Mouse (Mus musculus): ENCODE results near the gene Zdhhc6.

Gene Zdhhc6

DNA sequence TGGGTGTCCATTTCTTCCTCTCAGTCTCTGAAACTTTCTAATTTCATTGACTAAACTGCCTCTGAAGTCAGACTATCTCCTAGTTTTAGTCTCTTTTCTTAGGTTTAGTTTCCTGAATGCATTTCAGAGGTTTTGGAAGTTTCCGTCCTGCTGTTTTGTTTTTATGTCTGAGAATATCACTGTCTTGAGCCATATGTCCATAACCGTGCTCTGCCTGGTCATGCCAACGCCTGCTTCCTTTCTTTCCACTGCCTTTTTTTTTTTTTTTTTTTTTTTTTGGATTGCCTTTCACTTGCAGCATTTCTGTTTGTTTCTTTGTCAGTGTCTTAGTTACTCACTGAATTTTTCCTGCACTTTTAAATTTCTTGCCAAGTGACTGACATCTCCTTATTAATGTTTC lies 15.3 kb downstream of the Zdhhc6 start:
- DNase-seq (ENCODE audit: low spot score): no peak

DNA sequence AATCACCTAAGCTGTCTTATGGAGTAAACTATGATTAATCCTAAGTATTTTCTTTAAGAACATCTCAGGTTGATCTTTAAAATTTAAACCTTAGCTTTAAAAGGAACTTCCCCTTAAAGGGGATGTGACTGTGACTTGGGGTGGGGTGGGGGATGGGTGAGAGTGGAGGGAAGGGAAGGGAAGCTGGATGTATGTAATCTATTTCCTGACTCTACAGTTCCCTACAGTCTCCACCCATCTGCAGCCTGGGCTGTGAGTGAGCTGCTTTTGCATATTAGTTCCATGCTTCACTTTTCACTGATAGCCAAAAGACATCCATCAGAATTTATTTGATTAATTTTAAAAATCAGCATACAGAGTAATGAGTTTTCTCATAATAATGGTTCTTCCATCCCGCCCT lies 16.5 kb downstream of the Zdhhc6 start:
- DNase-seq (ENCODE audit: low spot score): no peak

DNA sequence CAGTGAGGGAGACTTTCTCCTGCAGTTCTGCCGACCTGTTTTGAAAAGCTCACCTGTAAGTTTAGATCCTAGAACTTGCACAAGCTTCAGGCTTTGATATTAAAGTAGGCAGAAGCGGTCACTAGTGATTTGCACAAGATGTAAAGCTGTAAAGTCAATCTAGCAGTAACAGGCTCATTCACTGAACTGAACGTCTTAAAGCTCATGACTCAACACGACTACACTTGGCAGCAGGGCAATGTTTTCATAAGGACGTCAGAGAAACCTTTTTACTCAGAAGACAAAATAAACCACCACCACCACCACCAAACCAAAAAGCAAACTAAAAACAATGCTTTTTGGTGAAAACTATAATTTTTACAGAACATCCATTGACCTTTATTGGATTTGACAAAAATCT lies 17.9 kb downstream of the Zdhhc6 start:
- no peak for DNase-seq (ENCODE audit: low spot score)

DNA sequence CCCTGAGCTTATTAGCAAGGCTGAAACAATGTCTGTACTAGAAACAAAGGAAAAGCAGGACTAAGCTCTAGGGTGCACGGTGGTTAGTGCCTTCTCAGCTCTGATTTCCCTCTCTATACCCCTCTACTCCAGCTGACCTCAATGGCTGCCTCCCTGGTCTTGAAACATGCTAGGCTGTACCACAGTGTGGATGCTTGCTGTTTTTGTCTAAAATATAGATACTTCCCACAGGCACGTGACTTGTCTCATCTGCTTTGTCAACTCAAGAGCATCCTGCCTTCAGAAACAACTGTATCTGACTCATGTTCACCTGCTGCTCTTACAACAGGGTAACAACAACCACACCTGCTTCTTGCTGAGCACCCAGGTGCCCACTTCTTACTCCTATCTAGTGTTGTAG lies 18.3 kb downstream of the Zdhhc6 start:
- no peak for DNase-seq (ENCODE audit: low spot score)

DNA sequence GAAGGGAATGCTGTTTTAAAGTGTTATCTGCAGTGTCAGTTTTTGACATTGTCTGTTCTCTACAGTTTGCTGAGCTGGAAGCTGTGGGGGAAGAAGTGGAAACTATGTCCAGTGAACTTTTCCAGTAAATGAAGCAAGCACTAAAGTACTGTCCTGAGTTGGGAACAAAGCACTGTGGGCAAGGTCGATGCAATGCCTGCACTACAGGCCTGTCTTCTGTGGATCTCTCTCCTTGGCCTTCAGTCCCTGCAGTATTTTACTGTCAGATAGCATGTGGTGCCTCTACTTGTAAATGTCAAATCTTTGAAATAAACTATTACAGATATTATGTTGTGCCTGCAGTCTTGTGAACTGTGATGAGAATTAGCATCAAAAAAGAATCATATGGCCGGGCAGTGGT lies 19.5 kb downstream of the Zdhhc6 start:
- DNase-seq (ENCODE audit: low spot score): no peak

DNA sequence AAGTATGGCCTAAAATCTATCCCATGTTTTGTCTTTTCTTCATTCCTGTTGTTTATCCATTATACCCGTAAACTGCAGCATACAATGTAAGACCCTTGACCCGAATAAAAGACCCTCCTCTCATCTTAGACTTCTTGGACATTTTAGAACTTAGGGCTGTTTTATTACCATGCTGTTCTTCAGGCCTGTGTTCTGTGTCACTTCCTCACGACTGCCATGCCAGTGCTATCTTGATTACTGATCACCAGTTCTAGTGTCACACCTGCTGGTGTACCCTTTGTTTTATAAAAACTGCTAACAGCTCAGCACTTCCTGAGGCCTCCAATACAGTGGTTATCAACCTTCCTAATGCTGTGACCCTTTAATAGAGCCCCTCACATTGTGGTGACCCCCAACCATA lies 20.3 kb downstream of the Zdhhc6 start:
- DNase-seq (ENCODE audit: low spot score): no peak

DNA sequence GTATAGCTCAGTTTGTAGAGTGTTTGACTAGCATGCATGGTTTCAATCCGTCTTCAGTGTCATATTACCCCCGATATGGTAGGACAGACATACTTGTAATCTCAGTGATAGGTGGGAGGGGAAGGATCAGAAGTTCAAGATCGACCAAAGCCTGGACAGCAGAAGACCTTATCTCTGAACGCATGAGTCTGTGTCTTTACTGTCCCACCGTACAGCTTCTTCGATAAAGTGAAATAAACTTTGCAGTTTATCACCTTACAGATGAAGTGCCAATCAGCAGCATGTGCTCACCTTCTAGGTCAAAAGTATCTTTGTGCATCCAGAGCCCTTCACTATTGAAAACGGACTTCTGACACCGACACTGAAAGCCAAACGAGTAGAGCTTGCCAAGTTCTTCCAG lies 20.8 kb downstream of the Zdhhc6 start:
- DNase-seq (ENCODE audit: low spot score): no peak

DNA sequence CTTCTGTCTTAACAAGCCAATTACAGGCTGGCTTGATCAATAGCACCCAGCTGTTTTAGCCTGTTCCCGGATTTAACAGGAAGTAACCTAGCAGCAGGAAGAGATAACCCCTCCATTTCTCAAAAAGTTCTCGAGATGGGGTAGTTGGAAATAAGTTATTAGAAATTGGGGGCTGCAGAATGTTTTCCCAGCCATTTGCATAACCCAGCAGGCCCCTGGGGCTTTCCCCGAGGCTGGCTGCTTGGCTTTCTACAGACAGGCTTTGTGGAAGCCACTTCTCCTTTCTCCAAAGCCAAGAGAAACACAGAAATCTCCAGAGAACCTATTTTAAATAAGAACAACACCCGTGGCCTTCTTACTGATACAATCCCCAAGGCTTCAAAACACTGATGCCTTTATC lies 22.7 kb downstream of the Zdhhc6 start:
- DNase-seq (ENCODE audit: low spot score): no peak

DNA sequence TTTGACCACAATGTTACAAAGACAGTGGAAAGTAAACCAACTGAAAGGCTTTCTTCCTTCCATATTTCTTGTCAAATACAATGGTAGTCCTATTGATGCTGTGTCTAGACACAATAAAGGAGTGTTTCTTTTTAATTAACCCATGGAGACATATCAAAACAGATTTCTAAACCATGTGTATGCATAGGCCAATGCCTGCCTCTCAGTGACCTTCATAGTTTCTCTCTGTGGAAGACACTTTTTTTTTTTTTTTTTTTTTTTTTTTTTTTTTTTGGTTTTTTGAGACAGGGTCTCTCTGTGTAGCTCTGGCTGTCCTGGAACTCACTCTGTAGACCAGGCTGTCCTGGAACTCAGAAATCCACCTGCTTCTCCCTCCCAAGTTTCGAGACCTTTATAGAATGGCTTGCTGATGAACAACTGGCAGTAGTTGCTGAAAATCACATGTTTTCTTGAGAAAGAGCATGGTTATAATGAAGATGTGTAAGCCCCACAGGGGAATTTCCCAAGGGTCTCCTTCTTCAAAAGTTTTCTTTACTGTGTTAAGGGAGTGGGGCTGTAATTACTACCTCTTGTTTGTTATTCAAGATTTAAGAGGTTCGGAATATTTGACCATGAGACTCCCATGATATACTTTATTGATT lies 23.5 kb downstream of the Zdhhc6 start:
- DNase-seq (ENCODE audit: low spot score): no peak

DNA sequence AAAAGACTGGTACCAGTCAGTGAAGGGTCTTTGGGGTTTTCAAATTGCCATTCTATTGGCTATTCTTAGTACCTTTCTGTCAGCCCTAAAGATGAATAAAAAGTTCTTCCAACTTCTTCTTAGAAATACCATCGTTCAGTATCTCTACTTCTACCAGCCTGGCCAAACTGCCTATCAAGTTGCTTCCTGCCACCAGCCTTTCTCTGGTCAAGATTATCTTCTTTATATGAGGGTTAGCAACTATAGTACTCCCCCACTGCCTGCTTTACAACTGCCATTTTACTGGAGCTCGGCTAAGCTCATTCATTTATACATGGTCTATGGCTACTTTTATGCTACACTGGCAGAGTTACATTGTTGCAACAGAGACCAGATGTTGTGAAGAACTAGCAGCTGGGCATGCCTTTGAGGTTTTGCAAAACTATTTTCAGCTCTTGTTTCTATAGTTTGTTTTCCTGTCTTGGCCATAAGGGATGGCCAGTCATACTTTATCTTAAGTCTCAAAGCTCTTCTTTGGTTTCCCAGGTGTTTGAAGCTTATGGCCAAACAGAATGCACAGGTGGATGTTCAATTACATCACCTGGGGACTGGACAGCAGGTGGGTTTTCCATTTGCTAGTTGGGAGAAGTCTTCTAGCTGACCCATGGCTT lies 25.1 kb downstream of the Zdhhc6 start:
- DNase-seq (ENCODE audit: low spot score): no peak

DNA sequence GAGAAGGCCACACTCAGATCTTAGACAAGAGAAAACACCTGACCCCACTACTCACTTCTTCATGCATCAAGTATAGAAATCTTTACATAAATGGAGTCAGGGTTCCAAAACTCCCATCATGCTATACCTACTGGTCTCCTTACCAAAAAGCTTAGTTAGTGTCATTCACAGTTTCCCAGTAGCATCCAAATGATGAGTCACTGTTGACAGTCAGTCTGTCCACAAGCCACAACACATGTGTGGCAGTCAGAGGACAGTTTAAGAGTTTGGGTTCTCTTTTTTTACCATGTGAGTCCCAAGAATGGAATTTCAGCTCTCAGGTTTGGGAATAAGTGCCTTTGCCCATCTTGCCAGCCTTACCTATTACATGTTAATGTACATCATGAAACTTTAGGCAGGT lies 26.9 kb downstream of the Zdhhc6 start:
- no peak for DNase-seq (ENCODE audit: low spot score)

DNA sequence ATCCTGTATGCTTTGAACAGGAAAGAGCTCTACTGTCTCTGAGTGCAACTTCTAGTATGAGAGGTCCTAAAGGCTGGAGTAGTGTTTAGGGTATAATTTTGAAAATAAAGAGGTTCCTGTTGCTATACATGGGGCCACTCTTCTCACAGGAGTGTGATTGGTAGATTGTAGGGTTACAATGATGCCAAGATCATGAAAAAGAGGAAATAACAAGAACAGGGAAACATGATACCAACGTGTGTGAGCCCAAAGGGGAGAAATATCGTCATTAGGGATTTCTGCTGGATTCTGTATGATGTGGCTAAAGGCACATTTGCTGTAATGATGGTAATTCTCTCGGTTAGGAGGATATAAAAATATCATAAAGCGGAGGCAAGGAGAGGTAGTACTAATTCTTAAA lies 29.8 kb downstream of the Zdhhc6 start:
- no peak for DNase-seq (ENCODE audit: low spot score)

DNA sequence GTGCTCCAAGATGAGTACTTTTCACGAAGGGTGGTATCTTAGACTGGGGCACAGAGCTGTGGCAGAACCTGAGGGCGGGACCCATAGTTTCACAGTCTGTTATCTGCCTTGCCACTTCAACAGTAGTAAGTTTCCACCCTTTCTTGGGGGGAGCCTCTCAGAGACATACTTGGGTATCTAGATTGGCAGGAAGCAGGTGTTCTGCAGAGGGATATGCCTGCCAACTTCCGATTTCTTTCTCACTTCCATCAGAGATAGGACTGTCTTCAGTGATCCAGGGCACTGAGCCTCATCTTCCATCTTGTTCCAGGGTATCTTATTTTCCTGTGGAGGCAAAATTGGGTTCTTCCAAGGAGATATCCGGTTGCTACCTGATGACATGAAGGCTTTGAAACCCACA lies 31.7 kb downstream of the Zdhhc6 start:
- DNase-seq (ENCODE audit: low spot score): no peak

DNA sequence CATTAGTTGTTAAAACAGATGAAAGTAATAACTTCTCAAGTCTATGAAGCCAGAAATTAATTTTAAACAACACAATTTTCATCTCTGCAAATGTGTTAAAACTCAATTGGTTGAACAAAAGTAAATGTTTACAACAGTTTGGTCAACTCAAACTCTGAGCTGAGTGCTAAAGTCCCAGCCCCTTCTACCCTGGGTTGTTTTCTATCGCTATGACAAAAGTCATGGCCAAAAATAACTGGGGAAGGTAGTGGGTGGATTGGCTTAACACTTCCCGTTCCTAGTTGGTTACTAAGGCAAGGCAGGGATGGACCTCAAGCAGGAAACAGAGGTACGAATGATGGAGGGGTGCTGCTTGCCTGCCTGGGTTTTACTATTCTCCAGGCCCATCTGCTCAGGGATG lies 39.1 kb downstream of the Zdhhc6 start:
- DNase-seq (ENCODE audit: low spot score): no peak

DNA sequence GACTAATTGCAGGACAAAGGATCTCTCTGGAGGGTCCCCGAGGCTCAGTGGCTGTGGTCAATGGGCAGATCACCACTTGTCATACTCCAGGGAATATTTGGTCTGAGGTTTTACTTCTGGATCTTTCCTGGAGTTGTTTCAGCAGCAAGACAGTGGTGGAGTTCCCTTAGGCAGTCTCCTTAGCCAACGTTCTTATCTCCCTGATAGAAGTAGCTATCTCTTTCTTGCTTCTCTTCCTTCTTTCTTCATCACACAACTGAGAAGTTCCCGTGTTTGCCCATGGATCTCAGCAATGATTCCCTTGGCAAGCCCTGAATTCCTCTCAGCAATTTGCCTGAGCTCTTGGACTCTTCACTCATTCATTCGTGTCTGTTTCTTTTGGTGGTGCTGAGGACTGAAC lies 39.7 kb downstream of the Zdhhc6 start:
- no peak for DNase-seq (ENCODE audit: low spot score)

DNA sequence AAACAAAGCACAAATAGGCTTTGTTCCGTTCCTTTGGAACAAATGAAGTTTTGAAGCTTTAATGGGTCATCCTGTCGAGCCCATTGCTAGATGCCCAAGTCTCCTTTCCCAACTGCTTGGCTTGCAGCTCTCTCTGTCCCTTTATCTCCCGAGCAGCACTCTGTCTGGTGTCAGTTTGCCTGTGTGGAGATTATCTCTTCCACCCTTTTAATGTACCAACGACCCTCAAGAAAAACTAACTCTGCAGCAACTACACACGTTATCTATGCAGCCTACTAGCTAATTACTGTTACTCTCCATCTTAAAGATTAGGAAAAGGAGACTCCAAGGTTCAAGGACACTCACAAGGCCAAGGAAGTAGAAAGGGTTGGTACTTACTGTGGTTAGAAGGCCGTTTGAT lies 42.5 kb downstream of the Zdhhc6 start:
- DNase-seq (ENCODE audit: low spot score): no peak

DNA sequence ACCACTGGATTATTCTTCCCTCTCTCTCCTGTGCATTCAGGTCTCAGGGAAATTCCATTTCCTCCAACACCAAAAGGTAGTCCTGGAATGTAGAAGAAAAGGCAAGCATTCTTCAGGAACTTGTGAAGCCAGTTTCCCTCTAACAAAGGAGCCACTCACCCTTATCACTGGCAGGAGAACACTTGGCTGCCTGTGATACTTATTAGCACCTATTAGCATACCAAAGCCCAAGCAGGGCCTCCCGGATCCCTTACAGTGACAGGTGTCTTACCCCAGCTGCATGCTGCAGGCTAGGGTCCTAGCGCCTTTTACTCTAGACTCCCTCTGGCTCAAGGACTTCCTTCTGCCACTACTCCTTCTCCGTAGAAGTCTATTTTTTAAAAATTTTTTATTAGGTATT lies 44.4 kb downstream of the Zdhhc6 start:
- DNase-seq (ENCODE audit: low spot score): no peak

DNA sequence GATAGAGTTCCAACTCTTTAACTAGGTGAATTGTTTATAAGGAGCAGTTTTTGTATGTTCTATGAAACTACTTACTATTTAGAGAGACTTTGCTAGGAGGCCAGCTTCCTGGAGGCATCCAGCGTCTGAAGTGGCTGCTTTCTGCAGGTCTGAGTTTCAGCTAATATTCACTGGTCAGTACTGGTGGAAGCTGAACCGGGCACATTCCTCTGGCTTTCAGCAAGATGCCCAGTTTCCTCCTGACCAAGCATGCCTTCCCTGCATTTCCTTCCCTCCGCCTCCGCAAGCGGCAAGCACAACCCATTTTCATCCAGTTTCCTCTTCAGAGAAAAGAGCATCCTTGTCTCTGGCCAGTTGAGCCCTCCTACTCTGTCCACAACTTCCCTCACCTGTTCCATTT lies 46.8 kb downstream of the Zdhhc6 start:
- no peak for DNase-seq (ENCODE audit: low spot score)

DNA sequence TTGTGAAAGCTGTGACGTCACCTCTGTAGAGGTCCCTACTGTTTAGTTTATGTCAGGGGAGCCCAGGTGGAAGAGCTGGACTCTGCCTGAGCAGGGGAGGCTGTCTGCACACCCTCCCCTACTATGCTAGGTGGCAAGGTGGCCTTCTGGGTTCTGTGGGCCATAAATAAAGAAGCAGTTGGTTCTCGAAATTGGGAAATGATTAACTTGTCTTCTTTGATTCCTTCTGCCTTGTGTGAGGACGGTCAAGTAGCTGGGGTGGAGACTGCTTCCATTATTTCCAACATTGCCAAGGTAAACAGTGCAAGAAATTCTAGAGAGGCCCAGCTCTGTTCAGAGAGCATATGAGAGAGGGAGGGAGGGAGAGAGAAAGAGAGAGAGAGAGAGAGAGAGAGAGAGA lies 47.7 kb downstream of the Zdhhc6 start:
- DNase-seq (ENCODE audit: low spot score): no peak

DNA sequence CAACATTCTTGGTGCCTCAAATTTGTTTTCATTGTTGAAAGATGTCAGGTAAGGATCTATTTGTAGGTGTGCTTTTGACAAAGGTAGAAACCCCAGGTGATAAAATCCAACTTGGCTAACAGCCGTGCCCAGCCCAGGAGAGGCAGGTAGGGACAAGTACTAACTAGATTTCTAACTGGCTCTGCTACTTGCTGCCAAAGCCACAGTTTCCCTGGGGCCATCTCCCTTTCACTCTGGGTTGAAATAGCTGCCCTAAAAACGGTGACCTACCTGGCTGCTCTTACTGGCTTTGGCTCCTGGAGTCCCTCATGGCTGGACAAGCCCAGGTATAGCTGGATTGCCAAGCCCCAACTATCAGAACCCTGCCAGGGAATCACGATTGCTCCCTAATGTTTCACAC lies 49.0 kb downstream of the Zdhhc6 start:
- no peak for DNase-seq (ENCODE audit: low spot score)

DNA sequence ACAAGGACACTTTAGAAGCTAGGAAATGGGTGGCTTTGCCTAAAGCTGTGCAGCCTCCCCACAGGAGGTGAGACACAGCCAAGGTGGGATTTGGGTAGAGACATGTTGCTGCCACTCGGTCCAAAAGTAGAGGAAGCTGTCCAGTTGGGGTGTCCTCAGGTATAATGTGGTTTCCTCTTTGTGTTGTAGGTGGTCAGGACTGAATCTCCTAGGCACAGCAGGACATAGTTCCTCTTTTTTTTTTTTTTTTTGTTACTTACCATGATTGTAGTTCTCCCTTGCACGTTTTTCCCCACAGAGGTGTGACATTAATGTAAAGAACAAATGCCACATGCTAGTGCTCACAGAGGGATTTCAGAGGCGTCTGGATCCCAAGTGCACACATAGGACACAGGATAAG lies 50.6 kb downstream of the Zdhhc6 start:
- no peak for DNase-seq (ENCODE audit: low spot score)

DNA sequence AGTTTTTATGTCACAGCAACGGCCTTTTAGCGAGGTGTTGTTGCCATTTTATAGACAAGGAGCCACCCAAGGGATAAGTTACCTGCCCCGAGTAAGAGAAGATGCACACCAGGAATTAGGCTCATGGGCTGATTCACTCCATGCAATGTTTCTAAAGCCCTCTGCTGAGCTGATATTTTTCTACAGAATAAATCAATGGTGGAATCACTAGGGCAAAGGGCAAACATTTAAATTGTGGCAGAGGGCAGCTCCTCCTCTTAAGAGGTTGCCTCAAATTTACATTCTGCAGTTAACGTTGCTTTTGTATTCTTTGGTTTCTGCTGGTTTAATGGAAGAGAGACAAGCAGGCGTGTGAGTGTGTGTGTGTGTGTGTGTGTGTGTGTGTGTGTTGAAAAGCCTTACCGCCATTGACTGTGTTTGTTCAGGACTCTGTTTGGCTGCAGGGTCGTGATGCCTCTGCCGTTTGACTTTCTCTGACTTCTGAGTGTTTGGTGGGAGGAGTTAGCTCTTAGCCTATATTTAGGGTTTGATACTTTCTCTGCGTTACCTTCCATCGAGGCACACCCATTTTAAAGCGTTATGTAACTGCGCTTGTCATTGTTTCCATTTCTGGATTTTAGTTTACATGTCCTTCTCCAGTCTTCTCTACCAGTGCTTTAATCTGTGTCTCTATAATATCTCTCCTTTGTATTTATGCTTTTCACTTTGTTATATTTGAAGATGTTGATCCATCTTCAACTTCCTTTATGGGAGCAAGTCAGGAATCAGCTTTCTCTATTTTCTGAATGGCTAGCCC lies 55.2 kb downstream of the Zdhhc6 start:
- no peak for DNase-seq (ENCODE audit: low spot score)

DNA sequence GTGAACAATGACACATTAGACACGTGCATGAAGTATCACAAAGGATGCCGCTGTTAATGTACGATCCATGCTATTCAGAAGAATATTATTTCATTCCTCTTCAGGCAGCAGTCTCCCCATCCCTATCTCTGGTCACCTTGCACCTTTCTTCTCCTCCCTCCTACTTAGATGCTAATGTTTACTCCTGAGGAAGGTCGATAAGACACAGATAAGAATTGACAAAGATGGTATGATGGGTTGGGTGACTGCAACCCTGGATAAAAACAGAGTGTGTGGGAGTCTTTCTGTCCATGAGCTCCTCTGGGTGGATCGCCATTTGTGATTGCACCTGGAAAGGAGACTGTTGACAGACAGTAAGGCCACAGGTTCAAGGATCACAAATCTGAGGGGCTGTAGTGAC lies 57.3 kb downstream of the Zdhhc6 start:
- no peak for DNase-seq (ENCODE audit: low spot score)
